Mouse (Mus musculus): Measurements from ENCODE around the gene Cirbp.
"Not testable (repeated sequence)": the region's sequence is repeated elsewhere in the genome, so short reads cannot be mapped to it uniquely, and the experiment has no call there.

The Cirbp gene

GRCm38 (mm10) chr10:80182547-80182946, 16.8 kb downstream of the Cirbp start:
- DNase-seq = no peak

GRCm38 (mm10) chr10:80186649-80187048, 20.9 kb downstream of the Cirbp start:
- DNase-seq = no peak

GRCm38 (mm10) chr10:80187739-80188138, 22.0 kb downstream of the Cirbp start:
- DNase-seq = no peak

- DNase-seq = no peak
Observed at GRCm38 (mm10) chr10:80188453-80189024, 22.8 kb downstream of the Cirbp start.

GRCm38 (mm10) chr10:80189999-80190398, 24.2 kb downstream of the Cirbp start:
- no peak for DNase-seq

GRCm38 (mm10) chr10:80190491-80191051, 24.8 kb downstream of the Cirbp start:
- DNase-seq = peak; percentile 62

- peak; percentile 2 for DNase-seq
Observed at GRCm38 (mm10) chr10:80193976-80194375, 28.2 kb downstream of the Cirbp start.

- peak; percentile 2 for DNase-seq
Observed at GRCm38 (mm10) chr10:80194441-80194840, 28.7 kb downstream of the Cirbp start.

GRCm38 (mm10) chr10:80196167-80196566, 30.4 kb downstream of the Cirbp start:
- DNase-seq = peak; percentile 1

- DNase-seq = peak; percentile 4
Observed at GRCm38 (mm10) chr10:80196778-80197581, 31.2 kb downstream of the Cirbp start.

GRCm38 (mm10) chr10:80199440-80200008, 33.7 kb downstream of the Cirbp start:
- DNase-seq = peak; percentile 70

- DNase-seq = no peak
Observed at GRCm38 (mm10) chr10:80200485-80200884, 34.7 kb downstream of the Cirbp start.

GRCm38 (mm10) chr10:80204055-80204454, 38.3 kb downstream of the Cirbp start:
- no peak for DNase-seq

GRCm38 (mm10) chr10:80207201-80207600, 41.4 kb downstream of the Cirbp start:
- no peak for DNase-seq

GRCm38 (mm10) chr10:80207676-80208075, 41.9 kb downstream of the Cirbp start:
- DNase-seq = no peak

- no peak for DNase-seq
Observed at GRCm38 (mm10) chr10:80208248-80208647, 42.5 kb downstream of the Cirbp start.

GRCm38 (mm10) chr10:80208841-80209371, 43.1 kb downstream of the Cirbp start:
- DNase-seq = peak; percentile 48

GRCm38 (mm10) chr10:80211547-80212103, 45.8 kb downstream of the Cirbp start:
- DNase-seq = not testable (repeated sequence)

GRCm38 (mm10) chr10:80215048-80215772, 49.4 kb downstream of the Cirbp start:
- DNase-seq = no peak

GRCm38 (mm10) chr10:80220676-80221075, 54.9 kb downstream of the Cirbp start:
- DNase-seq = no peak

Data from right cerebral cortex, postnatal 14 days (tissue).